Mouse (Mus musculus) hindbrain, embryonic 11.5 days (tissue): Measurements from ENCODE around the gene Lysmd1. TPM values are rescaled to one million over a fixed set of nuclear protein-coding genes. Genes with fewer than 3 reads are reported as not detected.

Experiments used
- polyA plus RNA-seq: library from polyadenylated mRNA; unstranded; fragments of >200 nt; fragmentation: Nextera tagmentation; extraction: Ambion mirVana; gene quantifications from 2 replicates; pipeline ENCODE4 v1.2.1, GENCODE M21; 2014

Lysmd1 gene
- polyA plus RNA-seq, 1 experiment from 2014 or later, result 12.5 TPM

Other genes starting within 250 kb of the Lysmd1 start
- gene Psmb4, start 247.1 kb upstream of the Lysmd1 start, polyA plus RNA-seq, result 357 and 379 TPM in 2 replicates
- 6.9 and 7.4 TPM in 2 replicates for gene Selenbp1, start 201.0 kb upstream of the Lysmd1 start, polyA plus RNA-seq
- gene Rfx5, start 180.0 kb upstream of the Lysmd1 start, polyA plus RNA-seq, result 6.0 and 8.9 TPM in 2 replicates
- 22.1 and 24.4 TPM in 2 replicates for gene Pi4kb, start 159.4 kb upstream of the Lysmd1 start, polyA plus RNA-seq
- 21.2 and 29.6 TPM in 2 replicates for gene Zfp687, start 118.6 kb upstream of the Lysmd1 start, polyA plus RNA-seq
- 328 and 329 TPM in 2 replicates for gene Psmd4, start 91.5 kb upstream of the Lysmd1 start, polyA plus RNA-seq
- 14.1 and 15.0 TPM in 2 replicates for gene Pip5k1a, start 27.2 kb upstream of the Lysmd1 start, polyA plus RNA-seq
- 232 and 236 TPM in 2 replicates for gene Vps72, start 23.1 kb upstream of the Lysmd1 start, polyA plus RNA-seq
- 0.68 and 1.1 TPM in 2 replicates for gene Tmod4, start 9.6 kb upstream of the Lysmd1 start, polyA plus RNA-seq
- gene Scnm1, start 77 bp upstream of the Lysmd1 start, polyA plus RNA-seq, result 83.2 and 84.9 TPM in 2 replicates
- gene Tnfaip8l2, start 8.3 kb downstream of the Lysmd1 start, polyA plus RNA-seq, result 1.7 and 2.1 TPM in 2 replicates
- 22.6 and 27.0 TPM in 2 replicates for gene Sema6c, start 26.4 kb downstream of the Lysmd1 start, polyA plus RNA-seq
- 6.1 and 9.7 TPM in 2 replicates for gene Gabpb2, start 83.8 kb downstream of the Lysmd1 start, polyA plus RNA-seq
- 110 and 117 TPM in 2 replicates for gene Cdc42se1, start 94.6 kb downstream of the Lysmd1 start, polyA plus RNA-seq
- 171 and 203 TPM in 2 replicates for gene Mllt11, start 98.1 kb downstream of the Lysmd1 start, polyA plus RNA-seq
- gene Gm128, start 107.5 kb downstream of the Lysmd1 start, polyA plus RNA-seq, result 0.21 TPM in 1 of 2 replicates, not detected in the other
- 0.61 and 0.73 TPM in 2 replicates for gene Bnipl, start 117.1 kb downstream of the Lysmd1 start, polyA plus RNA-seq
- gene Mindy1, start 147.3 kb downstream of the Lysmd1 start, polyA plus RNA-seq, result 42.2 and 46.5 TPM in 2 replicates
- gene Prune1, start 148.0 kb downstream of the Lysmd1 start, polyA plus RNA-seq, result 31.0 and 31.3 TPM in 2 replicates
- gene Anxa9, start 173.1 kb downstream of the Lysmd1 start, polyA plus RNA-seq, result 1.6 and 2.1 TPM in 2 replicates
- 101 and 105 TPM in 2 replicates for gene Cers2, start 180.7 kb downstream of the Lysmd1 start, polyA plus RNA-seq
- 58.6 and 63.2 TPM in 2 replicates for gene Setdb1, start 223.1 kb downstream of the Lysmd1 start, polyA plus RNA-seq